Mouse (Mus musculus) stomach, postnatal 0 days (tissue): ENCODE data around the gene Barx1.

Experiments used
- CTCF ChIP-seq: IDR thresholded peaks from 2 replicates; pipeline ENCODE4 v1.5.1; 2016; ENCODE audit warnings: antibody characterized with exemption, low read depth, mild to moderate bottlenecking, moderate library complexity
- EP300 ChIP-seq: optimal IDR thresholded peaks from 2 replicates; pipeline ENCODE3; 2016; ENCODE audit warnings: antibody characterized with exemption

DNA sequence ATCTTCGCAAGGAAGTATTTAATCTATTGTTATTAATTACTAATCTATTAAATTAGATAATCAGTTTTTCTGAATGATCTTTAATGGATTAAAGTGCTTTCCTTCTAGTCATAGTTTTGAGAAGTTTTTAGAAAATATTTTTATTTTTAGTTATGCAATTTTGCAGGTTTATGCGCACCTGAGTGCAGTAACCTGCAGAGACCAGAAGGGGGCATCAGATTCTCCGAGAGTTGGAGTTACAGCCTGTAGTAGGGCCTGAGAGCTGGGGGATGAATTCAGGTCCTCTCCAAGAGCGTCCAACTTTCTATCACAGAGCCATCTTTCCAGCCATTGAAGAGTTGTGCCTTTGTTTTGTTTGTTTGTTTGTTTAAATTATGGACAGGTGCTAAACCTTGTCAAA, 16.1 kb upstream of the Barx1 start:
- TF ChIP-seq CTCF (0 out of 2 replicates have a peak, but pooled peaks have one; percentile 14), EP300 (no peak)
